Mouse (Mus musculus) spleen, adult 18-20 months (tissue): ENCODE results near the gene Tff3.

Experiments
- DNase-seq, 2 experiments: peaks; one replicate each; pipeline ENCODE4 v3.0.0; 2022; ENCODE audit warnings: mixed read lengths in 2 of 2

Gene Tff3

GRCm38 (mm10) chr17:31119429-31119828 lies 10.0 kb downstream of the Tff3 start:
- DNase-seq: peak; percentile 52 to 79

GRCm38 (mm10) chr17:31117946-31118345 lies 11.5 kb downstream of the Tff3 start:
- no peak for DNase-seq

- DNase-seq: no peak
Measured at GRCm38 (mm10) chr17:31116063-31116462, 13.4 kb downstream of the Tff3 start.

GRCm38 (mm10) chr17:31113191-31113856 lies 16.1 kb downstream of the Tff3 start:
- no peak for DNase-seq

- DNase-seq: no peak
Measured at GRCm38 (mm10) chr17:31108388-31108787, 21.1 kb downstream of the Tff3 start.

GRCm38 (mm10) chr17:31103823-31104222 lies 25.6 kb downstream of the Tff3 start:
- DNase-seq: no peak

- DNase-seq: no peak
Measured at GRCm38 (mm10) chr17:31103007-31103570, 26.4 kb downstream of the Tff3 start.

GRCm38 (mm10) chr17:31098788-31099187 lies 30.7 kb downstream of the Tff3 start:
- DNase-seq: no peak

- no peak for DNase-seq
Measured at GRCm38 (mm10) chr17:31096893-31097292, 32.6 kb downstream of the Tff3 start.

GRCm38 (mm10) chr17:31095570-31095969 lies 33.9 kb downstream of the Tff3 start:
- no peak for DNase-seq

- no peak for DNase-seq
Measured at GRCm38 (mm10) chr17:31094781-31095180, 34.7 kb downstream of the Tff3 start.

GRCm38 (mm10) chr17:31091023-31091735 lies 38.3 kb downstream of the Tff3 start:
- no peak for DNase-seq

GRCm38 (mm10) chr17:31089848-31090247 lies 39.6 kb downstream of the Tff3 start:
- DNase-seq: no peak

- DNase-seq: no peak
Measured at GRCm38 (mm10) chr17:31088711-31089110, 40.7 kb downstream of the Tff3 start.

GRCm38 (mm10) chr17:31086196-31086595 lies 43.2 kb downstream of the Tff3 start:
- no peak for DNase-seq

- no peak for DNase-seq
Measured at GRCm38 (mm10) chr17:31085519-31085918, 43.9 kb downstream of the Tff3 start.

- no peak for DNase-seq
Measured at GRCm38 (mm10) chr17:31082296-31083078, 47.0 kb downstream of the Tff3 start.

- no peak for DNase-seq
Measured at GRCm38 (mm10) chr17:31079078-31079840, 50.2 kb downstream of the Tff3 start.

GRCm38 (mm10) chr17:31078581-31078980 lies 50.9 kb downstream of the Tff3 start:
- DNase-seq: no peak

GRCm38 (mm10) chr17:31077561-31077960 lies 51.9 kb downstream of the Tff3 start:
- DNase-seq: no peak

GRCm38 (mm10) chr17:31075471-31075870 lies 54.0 kb downstream of the Tff3 start:
- peak; percentile 44 to 45 for DNase-seq
